Mouse (Mus musculus): ENCODE results near the gene Kcnb1.

Gene Kcnb1

GRCm38 (mm10) chr2:167163600-167163999 lies 26.4 kb downstream of the Kcnb1 start:
- DNase-seq (ENCODE audit: low spot score in 2 of 2) = no peak

GRCm38 (mm10) chr2:167163134-167163533 lies 26.8 kb downstream of the Kcnb1 start:
- no peak for DNase-seq (ENCODE audit: low spot score in 2 of 2)

GRCm38 (mm10) chr2:167162516-167163021 lies 27.4 kb downstream of the Kcnb1 start:
- DNase-seq (ENCODE audit: low spot score in 2 of 2) = no peak

DNA sequence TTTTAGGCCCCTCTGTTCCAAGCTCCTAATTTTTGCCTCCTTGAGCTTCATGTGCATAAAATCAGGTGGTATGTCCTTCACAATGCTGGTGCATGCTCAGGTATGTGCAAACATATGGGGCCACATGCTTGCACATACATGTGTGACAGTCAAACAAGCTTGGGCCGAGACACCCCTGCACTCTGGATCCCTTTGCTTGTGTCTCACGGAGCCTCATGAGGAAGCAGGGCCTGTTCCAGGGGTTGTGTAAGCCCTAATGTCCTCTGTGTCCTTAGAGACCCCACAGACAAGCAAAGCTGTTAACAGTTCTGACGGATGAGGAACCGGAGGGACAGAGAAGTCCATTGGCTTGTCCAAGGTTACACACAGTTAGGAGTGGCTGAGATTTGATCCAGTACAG lies 30.2 kb downstream of the Kcnb1 start:
- no peak for DNase-seq (ENCODE audit: low spot score in 2 of 2)

DNA sequence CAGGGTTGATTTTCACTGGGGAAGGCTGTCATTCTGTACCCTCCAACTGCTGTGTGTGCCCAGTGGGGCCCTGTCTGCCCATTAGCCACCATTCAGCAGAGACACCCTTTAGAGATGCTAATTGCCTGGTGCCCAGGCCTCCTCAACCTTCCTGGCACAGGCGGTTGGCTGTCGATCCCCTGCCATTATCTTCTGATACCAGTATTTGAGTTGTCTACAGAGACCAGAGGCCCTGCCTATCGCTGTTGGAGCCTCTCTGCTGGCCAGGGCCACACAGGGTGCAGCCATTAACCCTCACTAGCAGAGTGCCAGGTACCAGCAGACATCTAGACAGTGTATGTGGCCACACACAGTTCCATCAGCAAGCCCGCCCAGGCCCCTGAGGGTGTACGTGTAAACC lies 31.2 kb downstream of the Kcnb1 start:
- DNase-seq (ENCODE audit: low spot score in 2 of 2) = no peak

GRCm38 (mm10) chr2:167156118-167156715 lies 33.7 kb downstream of the Kcnb1 start:
- no peak for DNase-seq (ENCODE audit: low spot score in 2 of 2)

- no peak for DNase-seq (ENCODE audit: low spot score in 2 of 2)
These were observed 34.4 kb downstream of the Kcnb1 start for GRCm38 (mm10) chr2:167155541-167155973.

GRCm38 (mm10) chr2:167150880-167151279 lies 39.1 kb downstream of the Kcnb1 start:
- no peak for DNase-seq (ENCODE audit: low spot score in 2 of 2)

GRCm38 (mm10) chr2:167150135-167150534 lies 39.8 kb downstream of the Kcnb1 start:
- no peak for DNase-seq (ENCODE audit: low spot score in 2 of 2)

GRCm38 (mm10) chr2:167149035-167149434 lies 40.9 kb downstream of the Kcnb1 start:
- DNase-seq (ENCODE audit: low spot score in 2 of 2) = no peak

GRCm38 (mm10) chr2:167147708-167148107 lies 42.2 kb downstream of the Kcnb1 start:
- no peak for DNase-seq (ENCODE audit: low spot score in 2 of 2)

DNA sequence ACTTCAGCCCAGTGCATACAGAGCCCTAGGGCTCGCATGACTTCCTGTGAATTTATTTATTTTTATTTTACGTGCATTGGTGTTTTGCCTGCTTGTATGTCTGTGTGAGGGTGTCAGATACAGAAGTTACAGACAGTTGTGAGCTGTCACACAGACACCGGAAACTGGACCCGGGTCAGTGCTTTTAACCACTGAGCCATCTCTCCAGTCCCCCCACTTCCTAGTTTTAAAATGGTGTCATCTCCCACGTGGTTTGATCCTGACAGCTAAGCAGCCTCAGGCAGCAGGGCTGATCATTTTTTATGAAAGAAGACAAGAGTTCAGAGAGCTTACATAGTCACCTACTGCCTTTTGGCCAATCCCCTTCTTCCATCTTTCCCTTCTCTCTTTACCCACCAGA lies 44.1 kb downstream of the Kcnb1 start:
- DNase-seq (ENCODE audit: low spot score in 2 of 2) = no peak

DNA sequence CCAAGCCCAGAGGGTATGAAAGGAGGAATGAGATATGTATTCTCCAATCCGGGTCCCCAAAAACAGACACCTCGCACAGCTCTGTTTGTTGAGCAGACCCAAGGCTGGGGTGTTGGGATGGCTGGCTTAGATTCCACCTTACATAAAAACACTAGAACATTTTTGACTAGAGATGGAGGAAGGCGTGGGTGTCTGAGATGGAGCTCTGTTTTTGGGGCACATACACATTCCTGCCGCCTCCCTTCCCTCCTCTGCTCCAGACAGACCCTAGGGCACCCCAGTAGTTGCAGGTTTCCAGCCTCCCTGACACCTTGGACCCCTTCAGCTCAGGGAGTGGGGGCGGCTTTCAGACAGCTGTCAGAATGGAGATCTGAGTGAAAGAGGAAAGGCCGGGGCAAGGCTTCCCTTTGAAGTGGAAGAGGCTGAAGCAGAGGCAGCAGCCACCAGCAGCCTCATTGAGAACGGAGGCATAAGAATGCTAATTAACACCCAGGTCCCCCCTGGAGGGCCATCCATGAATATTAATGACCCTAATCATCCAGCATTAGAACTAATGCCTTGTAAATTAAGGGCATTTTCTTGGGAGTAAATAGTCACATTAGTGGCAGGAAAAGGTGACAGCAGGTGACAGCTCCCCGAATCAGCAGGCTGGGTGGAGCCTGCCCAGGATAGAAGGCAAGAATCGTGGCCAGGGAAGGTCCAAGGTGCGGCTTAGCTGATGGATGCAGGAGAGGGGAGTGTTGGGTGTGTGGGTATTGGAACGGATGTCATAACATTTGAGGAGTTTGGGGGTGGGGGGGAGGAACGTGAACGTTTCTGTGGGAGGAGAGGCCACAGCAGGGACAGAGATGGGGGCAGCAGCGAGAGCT lies 45.3 kb downstream of the Kcnb1 start:
- no peak for DNase-seq (ENCODE audit: low spot score in 2 of 2)

DNA sequence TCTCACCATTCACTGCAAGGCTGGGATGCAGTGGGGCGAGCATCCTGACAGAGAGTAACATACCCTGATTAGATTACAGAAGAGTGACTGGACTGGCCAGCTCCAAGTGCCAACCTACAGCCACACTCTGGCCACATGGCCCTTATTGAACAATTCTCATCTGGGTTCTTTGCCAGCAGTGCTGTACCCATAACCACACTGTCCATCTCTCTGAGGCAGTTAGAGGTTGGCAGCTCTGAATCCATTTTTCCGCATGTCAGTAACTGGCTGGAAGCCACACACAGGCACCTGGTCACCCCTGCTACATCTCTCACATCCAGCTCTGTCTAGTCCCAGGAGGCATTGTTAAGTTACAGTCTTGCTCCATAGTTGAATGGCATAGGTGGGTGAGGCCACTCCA lies 46.0 kb downstream of the Kcnb1 start:
- DNase-seq (ENCODE audit: low spot score in 2 of 2) = no peak

GRCm38 (mm10) chr2:167142282-167142681 lies 47.7 kb downstream of the Kcnb1 start:
- DNase-seq (ENCODE audit: low spot score in 2 of 2) = no peak

- no peak for DNase-seq (ENCODE audit: low spot score in 2 of 2)
These were observed 48.1 kb downstream of the Kcnb1 start for GRCm38 (mm10) chr2:167141810-167142209.

GRCm38 (mm10) chr2:167139801-167140269 lies 50.1 kb downstream of the Kcnb1 start:
- peak; percentile 14 to 17 for DNase-seq (ENCODE audit: low spot score in 2 of 2)

DNA sequence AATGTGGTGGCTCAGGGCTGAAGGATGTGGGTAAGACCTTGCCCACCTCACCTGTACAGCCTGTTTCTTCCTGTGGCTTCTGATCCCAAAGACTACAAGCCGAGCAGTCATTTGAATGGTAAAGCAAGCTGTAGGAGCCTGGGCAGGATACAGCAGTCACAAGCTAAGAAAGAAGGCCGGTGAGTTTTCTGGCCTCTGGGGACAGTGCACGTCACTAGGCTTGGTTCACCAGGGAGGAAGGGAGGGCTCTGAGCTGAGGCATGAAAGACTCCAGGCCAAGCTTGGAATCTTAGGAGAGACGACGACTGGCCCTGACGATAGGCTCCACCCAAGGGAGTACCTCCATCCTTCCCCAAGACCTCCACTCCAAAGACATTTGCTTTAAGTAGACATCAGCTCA lies 51.3 kb downstream of the Kcnb1 start:
- no peak for DNase-seq (ENCODE audit: low spot score in 2 of 2)

- DNase-seq (ENCODE audit: low spot score in 2 of 2) = no peak
These were observed 53.0 kb downstream of the Kcnb1 start for GRCm38 (mm10) chr2:167136909-167137308.

DNA sequence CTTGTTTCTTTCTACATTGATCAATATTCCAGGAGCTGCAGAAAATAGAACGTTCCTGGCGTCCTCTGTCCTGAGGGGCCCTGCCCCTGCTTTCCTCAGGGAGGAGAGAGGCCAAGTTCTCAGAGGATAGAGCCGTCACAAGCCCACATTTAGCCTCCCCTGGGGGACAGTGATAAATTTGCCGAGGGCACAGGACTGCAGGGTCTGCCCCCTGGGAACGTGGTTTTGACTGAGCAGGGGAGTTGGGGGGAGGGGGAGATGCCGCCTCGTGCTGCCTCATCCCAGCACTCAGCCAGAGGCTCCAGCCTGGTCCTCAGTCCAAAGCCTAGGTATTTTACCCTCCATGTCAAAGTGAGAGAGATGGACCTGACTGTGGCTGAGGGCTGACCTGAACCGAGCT lies 57.9 kb downstream of the Kcnb1 start:
- DNase-seq (ENCODE audit: low spot score in 2 of 2) = no peak

DNA sequence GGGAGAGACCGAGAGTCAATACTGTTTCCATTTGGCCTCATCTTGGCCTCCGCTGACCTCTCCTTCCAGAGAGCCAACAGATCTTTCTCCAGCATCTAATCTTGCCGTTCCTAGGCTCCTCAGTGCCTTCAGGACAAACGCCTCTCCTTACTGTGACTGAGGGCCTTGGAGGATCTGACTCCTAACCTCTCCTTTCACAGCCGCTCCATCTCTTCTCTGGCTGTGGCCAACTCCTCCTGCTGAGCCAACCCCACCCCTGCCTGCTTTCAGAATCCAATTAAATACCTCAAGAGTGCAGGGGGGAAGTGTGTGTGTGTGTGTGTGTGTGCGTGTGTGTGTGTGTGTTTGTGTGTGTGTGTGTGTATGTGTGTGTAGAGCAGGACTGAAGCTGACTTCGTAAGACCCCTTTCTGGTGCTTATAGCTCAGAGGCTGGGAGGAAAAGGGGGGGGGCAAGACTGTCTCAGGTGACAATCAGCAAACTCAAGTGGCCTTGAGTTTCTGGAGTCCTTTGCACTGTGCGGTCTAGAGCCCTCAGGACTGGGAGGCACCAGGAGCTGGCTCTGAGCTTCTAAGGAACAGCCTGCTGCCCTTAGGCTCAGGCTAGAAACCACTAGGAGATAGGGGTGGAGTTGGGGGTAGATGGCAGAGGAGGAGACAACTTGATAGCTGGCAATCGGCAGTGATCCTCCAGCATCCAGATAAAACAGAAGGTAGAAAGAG lies 59.7 kb downstream of the Kcnb1 start:
- DNase-seq (ENCODE audit: low spot score in 2 of 2) = no peak

DNA sequence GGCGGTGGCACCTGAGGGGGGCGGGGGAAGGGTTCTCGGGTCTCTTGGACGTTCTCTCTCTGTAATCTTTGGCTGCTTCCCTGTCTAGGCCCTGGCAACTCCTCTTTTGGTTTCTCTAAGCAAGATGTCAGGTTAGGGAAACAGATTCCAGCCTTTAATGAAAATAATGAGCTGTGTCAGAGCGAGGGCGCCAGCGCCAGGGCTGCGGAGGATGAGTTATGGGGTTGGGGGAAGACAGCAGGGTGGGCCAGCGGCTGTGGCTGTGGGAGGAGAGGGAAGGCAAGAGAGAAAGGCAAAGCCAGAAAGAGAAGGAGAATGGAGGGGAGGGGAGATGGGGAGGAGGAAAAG lies 60.4 kb downstream of the Kcnb1 start:
- no peak for DNase-seq (ENCODE audit: low spot score in 2 of 2)

Data from thymus, postnatal 10 days (tissue).